Mouse (Mus musculus) MEL-GATA-1-ER (cell line): ENCODE measurements around the gene Dram2.
"Not testable (repeated sequence)": the region's sequence is repeated elsewhere in the genome, so short reads cannot be mapped to it uniquely, and the experiment has no call there.

ENCODE experiments used
- DNase-seq: peaks from one replicate; pipeline ENCODE4 v3.0.0-alpha.2; 2012; ENCODE audit warnings: low read depth; ENCODE audit errors: extremely low read depth

Gene Dram2

DNA sequence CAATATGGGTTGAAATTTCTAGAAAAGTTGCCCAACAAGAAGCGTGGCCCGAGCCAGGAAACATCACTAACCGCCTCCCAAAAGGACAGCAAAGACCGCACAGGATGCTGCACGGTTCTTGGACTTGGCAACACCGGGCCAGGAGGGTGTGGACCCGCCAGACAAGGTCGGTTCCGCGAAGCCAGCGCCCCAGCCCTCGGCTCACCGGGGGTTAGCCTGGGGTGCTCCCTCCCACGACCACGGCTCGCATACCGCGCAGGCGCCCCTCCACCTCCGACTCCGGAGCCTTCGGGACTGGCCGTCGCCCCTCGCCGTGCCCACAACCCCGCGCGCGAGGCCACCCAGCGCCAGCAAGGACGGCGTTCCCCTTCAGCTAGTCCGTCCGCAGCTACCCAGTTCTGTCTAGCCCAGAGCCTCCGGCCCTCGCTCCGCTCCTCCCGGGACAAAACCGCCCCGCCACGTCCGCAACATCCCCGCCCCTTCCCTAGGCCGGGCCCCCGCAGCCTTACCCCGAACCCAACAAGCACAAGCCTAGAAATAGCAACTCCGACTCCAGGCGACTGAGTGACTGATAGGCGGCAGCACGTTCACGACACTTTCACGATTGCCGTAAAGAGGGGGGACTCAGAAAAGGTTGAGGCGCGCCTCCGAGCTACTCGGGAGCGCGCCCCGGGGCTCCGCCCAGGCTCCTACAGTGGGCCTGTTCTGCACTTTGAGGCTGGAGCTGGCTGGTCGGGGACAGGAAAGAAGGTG, at the start of gene Dram2, which contains the start of gene Cept1:
TSS of gene Dram2 (plus strand) at position 628 of the 753 bp plus-strand sequence.
TSS of gene Cept1 (minus strand) at position 632 of the 753 bp plus-strand sequence.
- peak; percentile 97 for DNase-seq

DNA sequence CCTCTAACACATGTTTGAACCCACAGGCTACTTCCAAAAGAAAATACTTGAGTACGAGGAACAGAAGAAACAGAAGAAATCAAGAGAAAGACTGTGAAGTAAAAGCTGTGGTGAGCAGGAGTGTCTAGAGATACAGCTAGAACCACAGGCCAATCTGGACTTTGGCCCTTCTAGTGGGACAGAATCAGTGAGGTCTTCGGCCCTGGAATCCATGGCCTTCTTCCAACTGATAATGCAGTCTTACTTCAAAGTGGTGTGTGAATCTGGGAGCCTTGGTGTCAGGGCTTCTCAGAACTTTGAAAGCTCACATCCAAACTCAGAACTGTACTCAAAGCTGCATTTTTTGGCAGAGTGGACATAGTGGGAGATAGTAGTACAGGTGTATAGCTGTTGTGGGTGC, 47.1 kb upstream of the Dram2 start:
- DNase-seq = no peak

GRCm38 (mm10) chr3:106502892-106503291, 44.7 kb upstream of the Dram2 start:
- no peak for DNase-seq

DNA sequence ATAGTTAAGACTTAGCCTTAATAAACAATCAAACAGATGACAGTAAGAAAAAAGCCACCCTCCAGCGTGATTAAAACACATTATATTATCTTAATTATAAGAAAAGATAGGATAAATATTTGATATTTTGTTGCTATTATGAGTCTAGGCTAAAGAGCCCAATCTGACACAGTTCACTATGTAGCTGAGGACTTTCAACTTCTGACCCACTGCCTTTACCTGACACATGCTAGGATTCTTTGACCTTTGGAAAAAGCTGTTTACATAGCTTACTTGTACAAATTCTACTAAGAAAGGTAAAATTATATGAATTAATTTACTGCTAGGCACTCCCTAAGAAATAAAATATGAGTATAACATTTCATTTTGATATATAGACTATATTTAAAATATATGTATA, 36.9 kb upstream of the Dram2 start:
- DNase-seq = no peak

- DNase-seq = no peak
Measured at GRCm38 (mm10) chr3:106515016-106515415, 32.6 kb upstream of the Dram2 start.

- DNase-seq = no peak
Measured at GRCm38 (mm10) chr3:106522730-106523129, 24.9 kb upstream of the Dram2 start.

DNA sequence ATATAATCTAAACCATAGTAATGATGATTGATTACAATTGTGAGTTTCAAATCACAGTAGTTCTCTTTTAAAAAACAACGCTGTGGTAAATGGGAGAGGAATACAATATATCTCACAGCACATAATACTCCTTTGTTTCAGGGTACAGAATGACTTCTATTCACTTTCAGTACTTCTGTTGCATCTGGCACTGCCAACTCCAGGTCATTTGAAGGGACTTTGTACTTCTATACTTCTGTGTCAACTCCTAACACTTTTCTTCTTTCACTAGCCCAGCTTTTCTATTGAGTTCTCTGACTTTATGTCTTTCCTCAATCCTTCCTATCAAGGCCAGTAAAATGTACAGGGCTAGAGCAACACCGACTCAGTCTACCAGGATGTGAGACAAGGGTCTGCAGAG, 21.2 kb upstream of the Dram2 start:
- no peak for DNase-seq

DNA sequence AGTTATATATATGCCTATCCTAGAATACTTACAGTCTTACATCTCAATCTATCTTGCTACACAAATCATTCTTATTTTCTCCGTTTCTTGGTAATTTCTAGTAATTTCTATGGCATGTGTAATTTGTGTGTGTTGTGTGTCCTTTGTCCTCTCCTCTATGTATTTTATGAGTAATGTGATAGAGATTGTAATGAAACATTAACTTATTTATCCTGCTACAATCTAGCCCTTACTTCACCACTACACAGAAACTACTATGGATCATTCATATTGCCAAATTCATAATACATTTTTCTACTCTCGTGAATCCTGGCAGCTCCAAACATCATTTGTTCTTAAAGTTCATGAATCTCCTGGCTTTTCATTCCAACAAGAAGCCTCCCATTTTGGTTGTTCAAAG, 19.6 kb upstream of the Dram2 start:
- no peak for DNase-seq

DNA sequence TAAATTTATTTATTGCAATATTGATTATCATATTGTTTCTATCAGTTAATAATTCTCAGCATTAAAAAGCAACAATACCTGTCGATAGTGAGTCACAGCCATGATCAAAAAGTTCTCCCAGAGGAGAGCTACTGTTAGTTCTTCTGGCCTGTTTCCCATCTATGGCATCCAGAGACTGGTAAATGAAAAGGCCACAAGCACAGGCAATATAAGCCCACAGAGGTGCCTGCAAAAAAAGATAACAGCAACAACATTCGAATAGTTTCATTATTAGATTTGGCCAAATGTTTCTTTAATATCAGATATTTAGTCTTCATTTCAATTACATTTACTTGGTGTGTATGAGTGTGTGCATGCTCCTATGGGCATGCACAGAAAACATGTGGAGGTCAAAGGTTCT, 14.3 kb upstream of the Dram2 start:
- peak; percentile 37 for DNase-seq

DNA sequence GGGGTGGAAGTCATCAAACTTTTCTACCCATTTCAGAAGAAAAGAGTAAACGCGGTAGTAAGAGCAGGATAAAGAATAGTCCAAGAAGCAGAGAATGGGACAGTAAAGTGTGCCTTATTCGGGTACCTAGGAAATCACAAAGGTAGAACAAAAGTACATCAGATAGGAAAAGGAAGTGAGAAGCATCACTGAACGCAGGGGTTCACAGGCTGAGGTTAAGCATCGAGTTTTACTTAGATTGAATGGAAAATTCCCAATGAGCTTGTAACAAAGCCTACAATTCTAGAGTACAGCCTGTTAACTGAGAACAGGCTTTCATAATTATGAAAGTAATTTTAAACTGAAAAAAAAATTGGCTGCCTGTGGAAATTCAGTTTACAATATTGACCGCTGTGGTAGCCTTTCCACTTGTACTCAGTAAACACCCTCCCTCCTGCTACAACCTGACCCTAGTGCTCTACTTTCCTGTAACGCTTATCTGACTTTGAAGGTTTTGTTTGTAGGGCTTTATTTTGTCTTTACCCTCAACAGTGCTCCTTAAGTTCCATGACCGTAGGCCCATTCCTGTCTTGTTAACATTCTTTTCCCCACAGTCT, 2.8 kb upstream of the Dram2 start:
- DNase-seq = no peak

DNA sequence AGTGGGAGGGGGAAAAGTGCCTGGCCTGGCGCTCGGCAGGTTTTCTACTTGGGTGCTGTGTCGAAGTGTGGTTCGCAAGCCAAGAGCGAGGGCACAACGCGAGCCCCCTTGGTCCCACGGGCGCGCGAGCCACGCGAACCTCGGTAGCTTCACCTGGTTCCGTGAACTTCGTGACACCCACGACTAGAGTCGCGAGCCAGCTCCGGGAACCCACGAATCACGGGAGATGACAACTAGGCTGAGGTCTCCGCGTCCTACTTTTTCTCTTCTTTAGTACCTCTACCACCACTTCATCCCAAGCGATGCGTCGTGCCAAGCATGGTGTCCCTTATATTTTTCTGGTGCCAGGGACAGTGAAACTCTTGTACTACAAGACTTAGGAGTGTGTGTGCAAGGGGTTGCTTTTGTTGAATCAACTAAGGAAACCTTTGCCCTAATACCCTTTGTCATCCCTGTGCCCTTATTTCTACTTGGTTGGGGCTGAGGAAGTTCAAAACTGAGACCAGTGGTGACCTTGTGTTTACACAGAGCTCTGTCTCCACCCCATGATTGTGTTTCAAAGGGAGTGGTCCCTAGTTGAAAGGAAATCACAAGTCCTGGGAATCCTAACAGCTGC, 434 bp downstream of the Dram2 start:
- DNase-seq = peak; percentile 47

DNA sequence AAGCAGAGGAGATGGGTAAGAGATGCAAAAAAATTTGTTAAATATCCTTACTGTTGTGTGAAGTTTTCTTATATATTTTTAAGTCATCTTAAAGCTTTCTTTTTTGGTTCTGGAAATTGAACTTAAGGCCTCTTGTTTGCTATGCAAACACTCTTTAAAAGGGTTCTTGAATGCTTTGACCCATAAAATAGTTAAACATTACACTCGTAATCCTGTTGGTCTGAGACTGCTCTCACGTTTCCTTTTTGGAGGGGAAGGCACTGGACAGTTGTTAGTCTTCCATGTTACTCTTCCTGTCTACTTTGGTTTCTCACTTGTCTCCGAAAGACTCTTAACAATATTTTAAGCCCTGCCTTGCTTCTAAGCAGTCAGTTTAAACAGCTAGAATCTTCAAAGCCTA, 1.4 kb downstream of the Dram2 start:
- no peak for DNase-seq

GRCm38 (mm10) chr3:106553411-106553810, 5.8 kb downstream of the Dram2 start:
- DNase-seq = no peak

DNA sequence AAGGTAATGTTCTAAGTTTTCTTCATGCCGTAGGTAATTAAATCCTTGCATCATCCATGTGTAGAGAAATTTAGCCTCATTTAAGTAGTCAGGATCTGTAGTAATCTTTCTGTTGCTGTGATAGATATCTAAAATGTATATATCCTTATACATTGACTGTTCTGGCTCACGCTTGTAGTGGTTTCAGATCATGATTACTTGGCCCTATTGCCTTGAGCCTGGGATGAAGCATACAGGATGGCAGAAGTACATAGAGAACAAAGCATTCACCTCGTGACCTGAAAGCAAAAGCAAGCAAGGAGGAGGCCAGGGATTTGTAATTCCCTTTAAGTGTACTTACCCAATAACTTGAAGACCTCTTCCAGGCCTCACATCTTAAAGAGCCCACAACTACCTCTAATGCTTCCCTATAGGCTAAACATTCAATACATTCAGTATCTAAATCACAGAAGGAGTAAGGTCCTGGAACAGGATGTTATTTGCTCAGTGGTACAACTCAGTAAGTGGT, 8.2 kb downstream of the Dram2 start:
- no peak for DNase-seq

DNA sequence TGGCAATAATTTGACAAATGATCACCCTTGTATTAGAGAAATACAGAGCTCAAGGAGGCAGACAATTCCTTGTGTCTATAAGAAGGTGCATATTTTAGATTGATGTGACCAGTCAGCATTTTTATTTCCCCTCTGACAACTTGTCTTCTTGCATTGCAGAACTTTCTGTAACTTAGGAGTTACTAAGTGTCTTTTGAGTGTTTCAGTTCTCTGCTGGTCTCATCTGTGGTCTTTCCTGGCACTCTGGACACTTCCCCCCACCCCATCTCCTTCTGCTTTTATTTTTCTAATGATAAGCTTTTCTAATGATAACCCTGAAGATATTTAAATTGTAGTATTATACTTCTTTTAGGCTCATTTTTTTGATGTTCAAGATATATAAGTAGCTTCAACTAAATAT, 10.7 kb downstream of the Dram2 start:
- no peak for DNase-seq

GRCm38 (mm10) chr3:106565876-106566275, 18.3 kb downstream of the Dram2 start:
- DNase-seq = no peak

DNA sequence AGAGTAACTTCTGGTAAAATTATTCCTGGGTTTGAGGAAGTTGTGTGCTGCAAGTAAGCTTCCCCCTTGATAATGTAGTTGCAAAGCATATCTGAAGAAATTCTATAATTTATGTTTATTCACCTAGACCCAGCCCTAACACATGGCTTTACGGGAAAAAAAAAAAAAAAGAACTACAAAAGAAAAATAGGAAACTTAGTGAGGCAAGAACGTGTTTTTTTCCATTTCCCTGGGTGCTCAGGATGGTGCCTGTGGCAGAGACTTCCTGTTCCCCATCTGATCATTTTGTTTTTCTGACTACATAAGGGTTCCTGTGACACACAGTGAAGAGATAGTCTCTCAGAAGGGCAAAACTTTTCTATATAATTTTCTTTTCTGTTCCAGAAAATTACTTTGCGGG, 25.6 kb downstream of the Dram2 start:
- DNase-seq = peak; percentile 43

DNA sequence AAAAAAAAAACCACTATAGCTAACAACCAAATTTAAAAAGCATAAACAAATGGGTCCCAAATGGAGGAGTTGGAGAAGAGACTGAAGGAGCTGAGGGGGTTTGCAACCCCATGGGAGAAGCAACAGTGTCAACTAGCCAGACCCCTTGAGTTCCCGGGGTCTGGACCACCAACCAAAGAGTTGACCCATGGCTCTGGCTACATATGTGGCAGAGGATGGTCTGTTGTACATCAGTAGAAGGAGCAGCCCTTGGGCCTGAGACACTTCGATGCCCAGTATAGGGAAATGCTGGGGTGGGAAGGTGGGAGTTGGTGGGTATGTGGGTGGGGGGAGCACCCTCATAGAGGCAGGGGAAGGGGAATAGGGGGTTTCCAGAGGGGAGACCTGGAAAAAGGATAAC, 31.7 kb downstream of the Dram2 start:
- DNase-seq = no peak

GRCm38 (mm10) chr3:106593631-106594030, 46.0 kb downstream of the Dram2 start:
- DNase-seq = not testable (repeated sequence)

DNA sequence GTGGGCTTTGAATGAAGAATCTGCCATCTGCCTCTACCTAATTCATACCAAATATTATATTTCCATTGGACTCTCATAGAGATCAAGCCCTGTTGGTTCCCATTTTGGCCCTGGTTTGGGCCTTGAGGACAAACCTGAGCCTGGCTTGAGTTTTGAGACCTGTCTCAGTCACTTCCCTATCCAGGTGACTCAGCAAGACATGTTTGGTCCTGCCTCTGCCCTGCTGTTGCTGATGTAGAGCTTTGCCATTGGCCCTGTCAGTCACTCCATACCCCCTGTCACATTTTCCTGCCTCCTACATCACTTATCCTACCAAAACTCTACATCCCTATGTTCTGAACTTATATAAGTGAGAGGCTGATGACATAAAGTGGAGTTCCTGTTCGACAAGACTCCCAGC, 70.5 kb downstream of the Dram2 start:
- DNase-seq = no peak
